Mouse (Mus musculus): ENCODE results near the gene Rab40c. TPM values are rescaled to one million over a fixed set of nuclear protein-coding genes. Genes with fewer than 3 reads are reported as not detected.
A peak's percentile ranks its signal among the peaks of the same experiment; 100 is the strongest.

Rab40c gene
- total RNA-seq (2012; rRNA removed) = 3.7 and 4.8 TPM in 2 replicates
- polyA plus RNA-seq (2012; ENCODE audit: insufficient read depth in 1 of 2, insufficient read length in 2 of 2, low read depth in 1 of 2, low replicate concordance in 2 of 2, missing spikeins in 1 of 2) = 10 to 100 TPM in 1 of 2 experiments, not detected in 1; 23.2 TPM

DNA sequence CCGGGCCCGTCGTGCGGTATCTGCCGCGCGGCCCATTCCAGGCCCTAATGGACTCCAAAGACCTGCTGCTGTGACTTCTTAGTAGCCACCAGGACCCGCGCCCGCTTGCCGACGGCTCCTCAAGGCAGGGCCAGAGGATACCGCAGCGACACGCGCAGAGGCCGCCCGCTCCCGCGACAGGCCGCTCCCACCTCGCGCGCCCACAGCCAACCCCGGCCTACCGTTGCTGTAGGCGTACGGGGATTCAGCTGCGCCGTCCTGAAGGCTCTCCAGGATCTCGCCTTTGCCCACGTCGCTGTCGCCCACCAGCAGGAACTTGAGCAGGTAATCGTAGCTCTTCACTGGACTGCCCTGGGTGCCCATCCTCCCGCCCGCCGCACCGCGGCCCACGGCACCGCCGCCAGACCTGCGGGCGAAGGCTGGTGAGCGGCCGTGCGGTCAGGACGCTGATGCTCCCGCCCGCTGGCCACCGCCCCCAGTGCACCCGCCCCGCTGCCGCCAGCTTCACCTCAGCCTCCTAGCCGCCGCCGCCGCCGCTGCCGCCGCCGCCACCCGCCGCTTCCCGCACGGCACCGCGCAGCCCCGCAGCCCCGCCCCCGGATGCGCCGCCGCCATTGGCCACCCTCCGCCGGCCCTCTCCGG, at the start of gene Rab40c:
Gene Rab40c (minus strand): TSS at position 584 of the 642 bp plus-strand sequence.
- TF ChIP-seq POLR2A (IDR thresholded peaks at IDR 0.05; ENCODE audit: control insufficient read depth in 1 of 2, insufficient read depth in 1 of 2, low read depth in 1 of 2, low read length in 2 of 2, poor library complexity in 1 of 2) (peak in 1 of 2 experiments; percentile 27; a peak in 1 of 4 replicates), ZMIZ1 (IDR thresholded peaks at IDR 0.05; ENCODE audit: low read depth, low read length) (no peak)
- H3K4me1 ChIP-seq (ENCODE audit: control insufficient read depth in 1 of 2, insufficient read depth in 2 of 2, low read length in 2 of 2) = peaks cover 2 to 29% of the 10 kb centered on the region in 2 experiments; a peak in 3 of 4 replicates

DNA sequence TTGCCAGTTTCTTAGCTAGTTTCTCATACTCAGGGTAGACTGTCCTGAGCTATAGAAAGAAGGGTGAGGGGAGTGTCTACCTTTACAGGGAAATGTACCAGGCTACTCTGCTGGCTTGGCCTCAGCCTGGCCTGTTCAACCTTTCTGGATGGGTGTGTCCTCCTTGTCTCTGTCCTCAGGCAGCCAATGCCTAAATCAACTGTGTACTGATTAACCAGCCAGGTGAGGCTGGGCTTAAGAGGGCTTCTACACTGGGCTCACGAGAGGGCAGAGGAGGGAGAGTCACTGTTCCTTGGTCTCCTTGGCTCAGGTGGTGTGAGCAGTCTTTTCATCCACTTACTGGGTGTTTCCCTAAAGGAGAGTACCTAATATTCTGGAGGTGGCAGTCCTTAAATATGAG, 48.6 kb upstream of the Rab40c start:
- H3K4me1 ChIP-seq (ENCODE audit: control insufficient read depth in 1 of 2, insufficient read depth in 2 of 2, low read length in 2 of 2) = peaks cover 2 to 6% of the 10 kb centered on the region in 2 experiments; a peak in 1 of 4 replicates

More for the DNA sequence above, at the start of gene Rab40c:
- H3K27ac ChIP-seq (ENCODE audit: control insufficient read depth, low read depth, low read length) = peak within 1 kb of the TSS; percentile 93
- peak; percentile 70 for DNase-seq (ENCODE audit: low read depth, low spot score)
- peak within 1 kb of the TSS; percentile 81 for H3K9ac ChIP-seq (ENCODE audit: control insufficient read depth, low read depth, low read length, poor library complexity, severe bottlenecking)
- no peaks in the 10 kb centered on the region for H3K27me3 ChIP-seq (ENCODE audit: control insufficient read depth in 1 of 2, insufficient read depth in 2 of 2, low read length in 2 of 2)
- H3K79me2 ChIP-seq (ENCODE audit: control insufficient read depth, insufficient read depth, low read length, poor library complexity) = peaks cover 25% of the 10 kb centered on the region
- H3K9me3 ChIP-seq (replicated peaks; ENCODE audit: insufficient read depth, low read length) = no peaks in the 10 kb centered on the region
- H3K36me3 ChIP-seq (ENCODE audit: control insufficient read depth in 1 of 2, insufficient read depth in 2 of 2, low read length in 2 of 2) = peaks cover 0 to 20% of the 10 kb centered on the region in 2 experiments; a peak in 2 of 4 replicates
- H3K4me3 ChIP-seq (ENCODE audit: control insufficient read depth in 1 of 2, insufficient read depth in 1 of 2, low read depth in 2 of 2, low read length in 2 of 2) = peak within 1 kb of the TSS; percentile 86 to 98

DNA sequence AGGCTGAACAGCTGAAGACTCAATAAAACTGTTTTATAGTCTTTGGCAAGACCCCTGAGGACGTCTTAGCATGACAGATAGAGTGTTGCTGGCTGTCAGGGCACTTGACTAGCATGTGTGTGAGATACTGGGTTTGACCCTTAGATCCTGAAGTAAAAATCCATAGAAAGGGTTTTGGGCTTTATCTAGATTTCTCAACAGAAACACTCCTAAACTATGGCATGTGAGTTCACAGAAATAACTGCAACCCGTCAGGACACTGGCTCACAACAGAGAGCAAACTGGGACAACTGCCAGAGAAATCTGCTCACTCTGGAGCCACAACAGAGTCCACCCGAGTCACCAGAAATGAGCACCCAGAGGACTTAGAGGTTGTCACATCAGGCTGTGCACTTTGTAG, 48.1 kb upstream of the Rab40c start:
- no peak for DNase-seq (ENCODE audit: low read depth, low spot score)
- Histone ChIP-seq H3K9me3 (replicated peaks; ENCODE audit: insufficient read depth, low read length) (no peaks in the 10 kb centered on the region), H3K4me3 (ENCODE audit: control insufficient read depth in 1 of 2, insufficient read depth in 1 of 2, low read depth in 2 of 2, low read length in 2 of 2) (no peak overlapping the region), H3K27ac (ENCODE audit: control insufficient read depth, low read depth, low read length) (no peak overlapping the region), H3K9ac (ENCODE audit: control insufficient read depth, low read depth, low read length, poor library complexity, severe bottlenecking) (no peak overlapping the region), H3K79me2 (ENCODE audit: control insufficient read depth, insufficient read depth, low read length, poor library complexity) (no peaks in the 10 kb centered on the region), H3K36me3 (ENCODE audit: control insufficient read depth in 1 of 2, insufficient read depth in 2 of 2, low read length in 2 of 2) (no peaks in the 10 kb centered on the region; a peak in 1 of 4 replicates), H3K4me1 (ENCODE audit: control insufficient read depth in 1 of 2, insufficient read depth in 2 of 2, low read length in 2 of 2) (peaks cover 2 to 8% of the 10 kb centered on the region in 2 experiments; a peak in 2 of 4 replicates), H3K27me3 (ENCODE audit: control insufficient read depth in 1 of 2, insufficient read depth in 2 of 2, low read length in 2 of 2) (no peaks in the 10 kb centered on the region)
- TF ChIP-seq NELFE (IDR thresholded peaks at IDR 0.05; ENCODE audit: low read depth, low read length) = no peak
- no peak for TF ChIP-seq MEF2A (IDR thresholded peaks at IDR 0.05; ENCODE audit: extremely low read depth, insufficient replicate concordance, low read depth, low read length, poor library complexity, severe bottlenecking)
- TF ChIP-seq RAD21 (IDR thresholded peaks at IDR 0.05; ENCODE audit: low read depth, low read length) = no peak
- no peak for TF ChIP-seq ZKSCAN1 (IDR thresholded peaks at IDR 0.05; ENCODE audit: low read depth, low read length)
- TF ChIP-seq MAX (IDR thresholded peaks at IDR 0.05; ENCODE audit: low read length) = no peak
- TF ChIP-seq UBTF (IDR thresholded peaks at IDR 0.05; ENCODE audit: borderline replicate concordance, insufficient read depth, low read depth, low read length) = no peak
- no peak for TF ChIP-seq GATA1 (IDR thresholded peaks at IDR 0.05; ENCODE audit: low read depth, low read length)
- no peak for TF ChIP-seq ZMIZ1 (IDR thresholded peaks at IDR 0.05; ENCODE audit: low read depth, low read length)
- TF ChIP-seq MXI1 (IDR thresholded peaks at IDR 0.05; ENCODE audit: low read depth, low read length) = no peak
- no peak for TF ChIP-seq E2F4 (IDR thresholded peaks at IDR 0.05; ENCODE audit: borderline replicate concordance, low read depth, low read length)
- no peak for TF ChIP-seq GABPA (IDR thresholded peaks at IDR 0.05; ENCODE audit: low read depth, low read length)
- TF ChIP-seq ZNF384 (IDR thresholded peaks at IDR 0.05; ENCODE audit: low read depth, low read length) = no peak
- no peak for TF ChIP-seq EP300 (IDR thresholded peaks at IDR 0.05; ENCODE audit: low read depth in 1 of 2, low read length in 2 of 2)
- no peak for TF ChIP-seq JUND (IDR thresholded peaks at IDR 0.05; ENCODE audit: low read depth, low read length)
- no peak for TF ChIP-seq TAL1 (IDR thresholded peaks at IDR 0.05; ENCODE audit: low read length)
- no peak for TF ChIP-seq SMC3 (IDR thresholded peaks at IDR 0.05; ENCODE audit: low read depth, low read length)
- no peak for TF ChIP-seq POLR2AphosphoS5 (IDR thresholded peaks at IDR 0.05; ENCODE audit: borderline replicate concordance, low read depth, low read length)
- TF ChIP-seq CHD2 (IDR thresholded peaks at IDR 0.05; ENCODE audit: low read length) = no peak
- TF ChIP-seq POLR2AphosphoS2 (IDR thresholded peaks at IDR 0.05; ENCODE audit: low read length) = no peak

More for the DNA sequence above, 48.6 kb upstream of the Rab40c start:
- TF ChIP-seq HCFC1 (IDR thresholded peaks at IDR 0.05; ENCODE audit: low read depth, low read length) (no peak), RAD21 (IDR thresholded peaks at IDR 0.05; ENCODE audit: low read depth, low read length) (no peak), SIN3A (IDR thresholded peaks at IDR 0.05; ENCODE audit: low read length) (no peak), POLR2AphosphoS5 (IDR thresholded peaks at IDR 0.05; ENCODE audit: borderline replicate concordance, low read depth, low read length) (no peak), USF1 (IDR thresholded peaks at IDR 0.05; ENCODE audit: low read depth, low read length) (no peak), CHD2 (IDR thresholded peaks at IDR 0.05; ENCODE audit: low read length) (no peak), ZC3H11A (IDR thresholded peaks at IDR 0.05; ENCODE audit: low read depth, low read length) (no peak), MEF2A (IDR thresholded peaks at IDR 0.05; ENCODE audit: extremely low read depth, insufficient replicate concordance, low read depth, low read length, poor library complexity, severe bottlenecking) (no peak), GABPA (IDR thresholded peaks at IDR 0.05; ENCODE audit: low read depth, low read length) (no peak), RCOR1 (IDR thresholded peaks at IDR 0.05; ENCODE audit: low read depth, low read length) (no peak), SMC3 (IDR thresholded peaks at IDR 0.05; ENCODE audit: low read depth, low read length) (no peak), ZNF384 (IDR thresholded peaks at IDR 0.05; ENCODE audit: low read depth, low read length) (no peak), EP300 (IDR thresholded peaks at IDR 0.05; ENCODE audit: low read depth in 1 of 2, low read length in 2 of 2) (no peak), UBTF (IDR thresholded peaks at IDR 0.05; ENCODE audit: borderline replicate concordance, insufficient read depth, low read depth, low read length) (no peak)
- no peaks in the 10 kb centered on the region for H3K9me3 ChIP-seq (replicated peaks; ENCODE audit: insufficient read depth, low read length)
- H3K27me3 ChIP-seq (ENCODE audit: control insufficient read depth in 1 of 2, insufficient read depth in 2 of 2, low read length in 2 of 2) = no peaks in the 10 kb centered on the region
- H3K79me2 ChIP-seq (ENCODE audit: control insufficient read depth, insufficient read depth, low read length, poor library complexity) = no peaks in the 10 kb centered on the region
- no peaks in the 10 kb centered on the region; a peak in 1 of 4 replicates for H3K36me3 ChIP-seq (ENCODE audit: control insufficient read depth in 1 of 2, insufficient read depth in 2 of 2, low read length in 2 of 2)
- no peak overlapping the region for H3K27ac ChIP-seq (ENCODE audit: control insufficient read depth, low read depth, low read length)
- H3K4me3 ChIP-seq (ENCODE audit: control insufficient read depth in 1 of 2, insufficient read depth in 1 of 2, low read depth in 2 of 2, low read length in 2 of 2) = no peak overlapping the region
- no peak overlapping the region for H3K9ac ChIP-seq (ENCODE audit: control insufficient read depth, low read depth, low read length, poor library complexity, severe bottlenecking)
- no peak for DNase-seq (ENCODE audit: low read depth, low spot score)

All from MEL (cell line).